Mouse (Mus musculus) MEL (cell line): ENCODE results near the gene Clec4n. TPM values are rescaled to one million over a fixed set of nuclear protein-coding genes. Genes with fewer than 3 reads are reported as not detected.
A peak's percentile ranks its signal among the peaks of the same experiment; 100 is the strongest.

ENCODE experiments used
- DNase-seq: peaks from one replicate; pipeline ENCODE4 v3.0.0; 2011; ENCODE audit warnings: low read depth, low spot score
- H3K27ac ChIP-seq: 2 replicates; pipeline ENCODE4 v1.5.1; 2012; ENCODE audit warnings: low read depth, mild to moderate bottlenecking, control low read depth, low read length, moderate library complexity; ENCODE audit not compliant: control insufficient read depth
- H3K27me3 ChIP-seq, 2 experiments: fragments of 150-350 bp in 1 of 2; sonication (generic) in 1 of 2; 2 replicates each; pipeline ENCODE4 v1.6.1; 2012; ENCODE audit warnings: low read length in 2 of 2, mild to moderate bottlenecking in 2 of 2, improper control_type of control experiment in 1 of 2, moderate library complexity in 1 of 2; ENCODE audit not compliant: insufficient read depth in 2 of 2, control insufficient read depth in 1 of 2
- H3K36me3 ChIP-seq, 2 experiments: 2 replicates each; pipeline ENCODE4 v1.6.1; 2012 to 2014; ENCODE audit warnings: low read length in 2 of 2, improper control_type of control experiment in 1 of 2, inconsistent platforms in 1 of 2, mild to moderate bottlenecking in 1 of 2; ENCODE audit not compliant: insufficient read depth in 2 of 2, control insufficient read depth in 1 of 2
- H3K4me1 ChIP-seq, 2 experiments: fragments of 150-350 bp in 1 of 2; sonication (generic) in 1 of 2; 2 replicates each; pipeline ENCODE4 v1.6.1; 2012; ENCODE audit warnings: low read length in 2 of 2, improper control_type of control experiment in 1 of 2, mild to moderate bottlenecking in 1 of 2; ENCODE audit not compliant: insufficient read depth in 2 of 2, control insufficient read depth in 1 of 2
- H3K4me3 ChIP-seq, 2 experiments: fragments of 150-350 bp in 1 of 2; sonication (generic) in 1 of 2; 2 replicates each; pipeline ENCODE4 v1.5.1; 2012; ENCODE audit warnings: low read depth in 2 of 2, low read length in 2 of 2, mild to moderate bottlenecking in 2 of 2, moderate library complexity in 2 of 2, control low read depth in 1 of 2, improper control_type of control experiment in 1 of 2; ENCODE audit not compliant: control insufficient read depth in 1 of 2, insufficient read depth in 1 of 2
- H3K79me2 ChIP-seq: 2 replicates; pipeline ENCODE4 v1.6.1; 2012; ENCODE audit warnings: mild to moderate bottlenecking, low read length, moderate library complexity; ENCODE audit not compliant: control insufficient read depth, poor library complexity, insufficient read depth
- H3K9ac ChIP-seq: 2 replicates; pipeline ENCODE4 v1.6.1; 2012; ENCODE audit warnings: low read depth, mild to moderate bottlenecking, control low read depth, low read length, moderate library complexity; ENCODE audit not compliant: control insufficient read depth, poor library complexity, severe bottlenecking
- H3K9me3 ChIP-seq: fragments of 150-350 bp; sonication (generic); replicated peaks from 2 replicates; pipeline ENCODE4 v1.6.1; 2012; ENCODE audit warnings: mild to moderate bottlenecking, low read length, improper control_type of control experiment, moderate library complexity; ENCODE audit not compliant: insufficient read depth
- CTCF ChIP-seq, 3 experiments: IDR thresholded peaks in 2 of 3; conservative IDR thresholded peaks in 1 of 3; 2 replicates each; pipeline ENCODE4 v1.5.1; 2011 to 2012; ENCODE audit warnings: low read length in 3 of 3, low read depth in 2 of 3, mild to moderate bottlenecking in 2 of 3, improper control_type of control experiment in 1 of 3, inconsistent platforms in 1 of 3, mixed read lengths in 1 of 3, moderate library complexity in 1 of 3; ENCODE audit not compliant: control insufficient read depth in 1 of 3, insufficient read depth in 1 of 3, poor library complexity in 1 of 3, severe bottlenecking in 1 of 3
- E2F4 ChIP-seq: IDR thresholded peaks from 2 replicates; pipeline ENCODE4 v1.6.1; 2011; ENCODE audit warnings: low read depth, low read length, improper control_type of control experiment, borderline replicate concordance
- EP300 ChIP-seq, 2 experiments: IDR thresholded peaks; 2 replicates each; pipeline ENCODE4 v1.6.1; 2011; ENCODE audit warnings: improper control_type of control experiment in 2 of 2, low read length in 2 of 2, low read depth in 1 of 2, mild to moderate bottlenecking in 1 of 2
- ETS1 ChIP-seq: IDR thresholded peaks from 2 replicates; pipeline ENCODE4 v1.6.1; 2012; ENCODE audit warnings: low read depth, mild to moderate bottlenecking, inconsistent platforms, low read length, improper control_type of control experiment, moderate library complexity
- GABPA ChIP-seq: IDR thresholded peaks from 2 replicates; pipeline ENCODE4 v1.6.1; 2012; ENCODE audit warnings: low read depth, mild to moderate bottlenecking, inconsistent platforms, low read length, improper control_type of control experiment, moderate library complexity
- GATA1 ChIP-seq: IDR thresholded peaks from 2 replicates; pipeline ENCODE4 v1.6.1; 2011; ENCODE audit warnings: low read depth, low read length, improper control_type of control experiment
- JUND ChIP-seq: IDR thresholded peaks from 2 replicates; pipeline ENCODE4 v1.6.1; 2011; ENCODE audit warnings: low read depth, mild to moderate bottlenecking, improper control_type of control experiment, low read length
- MAX ChIP-seq: IDR thresholded peaks from 2 replicates; pipeline ENCODE4 v1.6.1; 2011; ENCODE audit warnings: low read length, improper control_type of control experiment
- MEF2A ChIP-seq: IDR thresholded peaks from 2 replicates; pipeline ENCODE4 v1.6.1; 2014; ENCODE audit warnings: low read depth, mild to moderate bottlenecking, inconsistent platforms, low read length, improper control_type of control experiment; ENCODE audit not compliant: poor library complexity, insufficient replicate concordance, severe bottlenecking; ENCODE audit errors: extremely low read depth
- MXI1 ChIP-seq: IDR thresholded peaks from 2 replicates; pipeline ENCODE4 v1.6.1; 2011; ENCODE audit warnings: mild to moderate bottlenecking, low read depth, low read length, improper control_type of control experiment
- MYB ChIP-seq: IDR thresholded peaks from 2 replicates; pipeline ENCODE4 v1.6.1; 2011; ENCODE audit warnings: mild to moderate bottlenecking, low read depth, low read length, improper control_type of control experiment
- NELFE ChIP-seq: IDR thresholded peaks from 2 replicates; pipeline ENCODE4 v1.6.1; 2011; ENCODE audit warnings: low read depth, low read length, improper control_type of control experiment
- POLR2AphosphoS2 ChIP-seq: IDR thresholded peaks from 2 replicates; pipeline ENCODE4 v1.6.1; 2011; ENCODE audit warnings: low read length, improper control_type of control experiment
- SIN3A ChIP-seq: IDR thresholded peaks from 2 replicates; pipeline ENCODE4 v1.6.1; 2012; ENCODE audit warnings: low read length, improper control_type of control experiment, inconsistent platforms
- TAL1 ChIP-seq: IDR thresholded peaks from 2 replicates; pipeline ENCODE4 v1.6.1; 2012; ENCODE audit warnings: mild to moderate bottlenecking, inconsistent platforms, low read length, moderate library complexity, mixed read lengths
- TBP ChIP-seq: IDR thresholded peaks from 2 replicates; pipeline ENCODE4 v1.8.0; 2011; ENCODE audit warnings: low read depth, low read length, improper control_type of control experiment
- USF1 ChIP-seq: IDR thresholded peaks from 2 replicates; pipeline ENCODE4 v1.6.1; 2014; ENCODE audit warnings: low read depth, mild to moderate bottlenecking, inconsistent platforms, low read length, improper control_type of control experiment, moderate library complexity
- USF2 ChIP-seq, 2 experiments: IDR thresholded peaks; 2 replicates each; pipeline ENCODE4 v1.6.1; 2011 to 2012; ENCODE audit warnings: improper control_type of control experiment in 2 of 2, low read length in 2 of 2, borderline replicate concordance in 1 of 2, inconsistent platforms in 1 of 2, low read depth in 1 of 2, mild to moderate bottlenecking in 1 of 2; ENCODE audit not compliant: insufficient read depth in 1 of 2
- ZC3H11A ChIP-seq: IDR thresholded peaks from 2 replicates; pipeline ENCODE4 v1.6.1; 2012; ENCODE audit warnings: low read depth, mild to moderate bottlenecking, inconsistent platforms, low read length, improper control_type of control experiment
- ZKSCAN1 ChIP-seq: IDR thresholded peaks from 2 replicates; pipeline ENCODE4 v1.6.1; 2012; ENCODE audit warnings: low read depth, mild to moderate bottlenecking, inconsistent platforms, low read length, improper control_type of control experiment, moderate library complexity
- ZNF384 ChIP-seq: IDR thresholded peaks from 2 replicates; pipeline ENCODE4 v1.6.1; 2012; ENCODE audit warnings: low read depth, mild to moderate bottlenecking, inconsistent platforms, low read length, improper control_type of control experiment
- polyA plus RNA-seq, 2 experiments: library from polyadenylated mRNA; stranded (reverse) in 1 of 2; unstranded in 1 of 2; fragments of >175 nt in 1 of 2; fragments of >200 nt in 1 of 2; gene quantifications; 2 replicates each; pipeline versions ENCODE4 v1.2.1 to v1.2.4; 2012; ENCODE audit warnings: low replicate concordance in 2 of 2, low read depth in 1 of 2; ENCODE audit not compliant: insufficient read length in 2 of 2, insufficient read depth in 1 of 2, missing spikeins in 1 of 2
- total RNA-seq: library from RNA; depleted of rRNA; stranded (reverse); fragments of 300-350 nt; gene quantifications from 2 replicates; pipeline ENCODE4 v1.2.3, GENCODE M21; 2012

Clec4n gene
- total and polyA plus RNA-seq, 3 experiments: not detected

GRCm38 (mm10) chr6:123211726-123212125, 17.9 kb upstream of the Clec4n start:
- Histone ChIP-seq H3K9ac (no peak overlapping the region), H3K27ac (no peak overlapping the region), H3K36me3 (peaks cover 0 to 2% of the 10 kb centered on the region in 2 experiments; a peak in 1 of 4 replicates), H3K79me2 (no peaks in the 10 kb centered on the region), H3K27me3 (no peaks in the 10 kb centered on the region), H3K4me1 (no peaks in the 10 kb centered on the region; a peak in 1 of 4 replicates), H3K4me3 (no peak overlapping the region), H3K9me3 (no peaks in the 10 kb centered on the region)
- DNase-seq: no peak
- TF ChIP-seq POLR2AphosphoS2: no peak
- TF ChIP-seq JUND: no peak
- no peak for TF ChIP-seq TAL1
- TF ChIP-seq GATA1: no peak
- TF ChIP-seq EP300 (IDR thresholded peaks at IDR 0.05; ENCODE audit: low read depth in 1 of 2, low read length in 2 of 2): no peak
- TF ChIP-seq ZNF384: no peak
- TF ChIP-seq USF1: no peak
- no peak for TF ChIP-seq GABPA
- no peak for TF ChIP-seq MEF2A
- TF ChIP-seq CTCF (IDR thresholded peaks at IDR 0.05 in 2 of 3, conservative IDR thresholded peaks at IDR 0.05 in 1 of 3; ENCODE audit: control insufficient read depth in 1 of 3, insufficient read depth in 1 of 3, low read depth in 2 of 3, low read length in 3 of 3, poor library complexity in 1 of 3, severe bottlenecking in 1 of 3): no peak
- TF ChIP-seq MXI1: no peak
- TF ChIP-seq SIN3A: no peak
- TF ChIP-seq NELFE: no peak
- no peak for TF ChIP-seq E2F4
- no peak for TF ChIP-seq ZC3H11A
- no peak for TF ChIP-seq MAX
- no peak for TF ChIP-seq ZKSCAN1
- no peak for TF ChIP-seq USF2 (IDR thresholded peaks at IDR 0.05; ENCODE audit: borderline replicate concordance in 1 of 2, insufficient read depth in 1 of 2, low read depth in 1 of 2, low read length in 2 of 2)
- TF ChIP-seq MYB: no peak
- TF ChIP-seq TBP: no peak

- peak; percentile 24 for DNase-seq
- no peaks in the 10 kb centered on the region for H3K4me1 ChIP-seq
- no peaks in the 10 kb centered on the region for H3K36me3 ChIP-seq
- H3K4me3 ChIP-seq: no peak overlapping the region
- H3K27ac ChIP-seq: no peak overlapping the region
- peaks cover 0 to 2% of the 10 kb centered on the region in 2 experiments; a peak in 1 of 4 replicates for H3K27me3 ChIP-seq
- TF ChIP-seq USF1 (no peak), ETS1 (peak; percentile 37; the same call in 1 of the 2 replicates)
- H3K9ac ChIP-seq: no peak overlapping the region
- no peaks in the 10 kb centered on the region for H3K79me2 ChIP-seq
- H3K9me3 ChIP-seq: no peaks in the 10 kb centered on the region
Observed at GRCm38 (mm10) chr6:123227519-123228166, 2.0 kb upstream of the Clec4n start.
